Mouse (Mus musculus): ENCODE results near the gene Sdk2.

Gene Sdk2

GRCm38 (mm10) chr11:113928291-113928690 is 138.6 kb downstream of the Sdk2 start:
- no peak for DNase-seq (ENCODE audit: low spot score)

- DNase-seq (ENCODE audit: low spot score), result no peak
Measured at GRCm38 (mm10) chr11:113927826-113928225, 139.0 kb downstream of the Sdk2 start.

- DNase-seq (ENCODE audit: low spot score), result no peak
Measured at GRCm38 (mm10) chr11:113927231-113927630, 139.6 kb downstream of the Sdk2 start.

GRCm38 (mm10) chr11:113923137-113923536 is 143.7 kb downstream of the Sdk2 start:
- no peak for DNase-seq (ENCODE audit: low spot score)

GRCm38 (mm10) chr11:113903131-113903860 is 163.6 kb downstream of the Sdk2 start:
- DNase-seq (ENCODE audit: low spot score), result peak; percentile 64

- no peak for DNase-seq (ENCODE audit: low spot score)
Measured at GRCm38 (mm10) chr11:113901906-113902305, 164.9 kb downstream of the Sdk2 start.

- no peak for DNase-seq (ENCODE audit: low spot score)
Measured at GRCm38 (mm10) chr11:113898671-113899070, 168.2 kb downstream of the Sdk2 start.

GRCm38 (mm10) chr11:113896006-113896405 is 170.8 kb downstream of the Sdk2 start:
- DNase-seq (ENCODE audit: low spot score), result no peak

GRCm38 (mm10) chr11:113892924-113893323 is 173.9 kb downstream of the Sdk2 start:
- DNase-seq (ENCODE audit: low spot score), result peak; percentile 9

GRCm38 (mm10) chr11:113892067-113892466 is 174.8 kb downstream of the Sdk2 start:
- no peak for DNase-seq (ENCODE audit: low spot score)

- no peak for DNase-seq (ENCODE audit: low spot score)
Measured at GRCm38 (mm10) chr11:113888156-113888750, 178.6 kb downstream of the Sdk2 start.

- no peak for DNase-seq (ENCODE audit: low spot score)
Measured at GRCm38 (mm10) chr11:113886299-113886698, 180.5 kb downstream of the Sdk2 start.

GRCm38 (mm10) chr11:113884962-113885361 is 181.9 kb downstream of the Sdk2 start:
- DNase-seq (ENCODE audit: low spot score), result no peak

- DNase-seq (ENCODE audit: low spot score), result no peak
Measured at GRCm38 (mm10) chr11:113883031-113883430, 183.8 kb downstream of the Sdk2 start.

- DNase-seq (ENCODE audit: low spot score), result no peak
Measured at GRCm38 (mm10) chr11:113881864-113882263, 185.0 kb downstream of the Sdk2 start.

GRCm38 (mm10) chr11:113867066-113867465 is 199.8 kb downstream of the Sdk2 start:
- no peak for DNase-seq (ENCODE audit: low spot score)

GRCm38 (mm10) chr11:113865627-113866026 is 201.2 kb downstream of the Sdk2 start:
- DNase-seq (ENCODE audit: low spot score), result peak; percentile 80

GRCm38 (mm10) chr11:113863408-113863807 is 203.4 kb downstream of the Sdk2 start:
- DNase-seq (ENCODE audit: low spot score), result no peak

- DNase-seq (ENCODE audit: low spot score), result no peak
Measured at GRCm38 (mm10) chr11:113855661-113856060, 211.2 kb downstream of the Sdk2 start.

GRCm38 (mm10) chr11:113851750-113852149 is 215.1 kb downstream of the Sdk2 start:
- no peak for DNase-seq (ENCODE audit: low spot score)

- no peak for DNase-seq (ENCODE audit: low spot score)
Measured at GRCm38 (mm10) chr11:113849322-113849721, 217.5 kb downstream of the Sdk2 start.

GRCm38 (mm10) chr11:113843920-113844319 is 222.9 kb downstream of the Sdk2 start:
- no peak for DNase-seq (ENCODE audit: low spot score)

- no peak for DNase-seq (ENCODE audit: low spot score)
Measured at GRCm38 (mm10) chr11:113842879-113843278, 224.0 kb downstream of the Sdk2 start.

- no peak for DNase-seq (ENCODE audit: low spot score)
Measured at GRCm38 (mm10) chr11:113831608-113832007, 235.2 kb downstream of the Sdk2 start.

All from yolk sac, embryonic 10.5 days (tissue).